Mouse (Mus musculus): ENCODE measurements around the gene Hspa12b.

GRCm38 (mm10) chr2:131146193-131147042, 19.3 kb downstream of the Hspa12b start:
- TF ChIP-seq GATA1 (IDR thresholded peaks at IDR 0.05; ENCODE audit: borderline replicate concordance, low read length) (no peak), CTCF (IDR thresholded peaks at IDR 0.05; ENCODE audit: low read depth, low read length) (no peak), GATA2 (IDR thresholded peaks at IDR 0.05; ENCODE audit: borderline replicate concordance, low read depth, low read length) (no peak), POLR2AphosphoS5 (IDR thresholded peaks at IDR 0.05; ENCODE audit: insufficient replicate concordance, low read depth, low read length) (no peak)

All from G1E (cell line).